Mouse (Mus musculus) G1E (cell line): Measurements from ENCODE around the gene Gna11.

Experiments used
- CTCF ChIP-seq: IDR thresholded peaks from 2 replicates; pipeline ENCODE4 v1.5.1; 2012; ENCODE audit warnings: low read depth, low read length, inconsistent platforms, mixed read lengths
- GATA1 ChIP-seq: IDR thresholded peaks from 2 replicates; pipeline ENCODE4 v1.6.1; 2012; ENCODE audit warnings: borderline replicate concordance, low read length, inconsistent platforms, mixed read lengths
- GATA2 ChIP-seq: IDR thresholded peaks from 2 replicates; pipeline ENCODE4 v1.6.1; 2012; ENCODE audit warnings: low read depth, low read length, inconsistent platforms, borderline replicate concordance
- POLR2AphosphoS5 ChIP-seq: IDR thresholded peaks from 2 replicates; pipeline ENCODE4 v1.6.1; 2012; ENCODE audit warnings: low read depth, low read length, inconsistent platforms; ENCODE audit not compliant: insufficient replicate concordance
- TAL1 ChIP-seq: conservative IDR thresholded peaks from 2 replicates; pipeline ENCODE4 v1.6.1; 2012; ENCODE audit warnings: low read depth, low read length, inconsistent platforms, mixed read lengths

DNA sequence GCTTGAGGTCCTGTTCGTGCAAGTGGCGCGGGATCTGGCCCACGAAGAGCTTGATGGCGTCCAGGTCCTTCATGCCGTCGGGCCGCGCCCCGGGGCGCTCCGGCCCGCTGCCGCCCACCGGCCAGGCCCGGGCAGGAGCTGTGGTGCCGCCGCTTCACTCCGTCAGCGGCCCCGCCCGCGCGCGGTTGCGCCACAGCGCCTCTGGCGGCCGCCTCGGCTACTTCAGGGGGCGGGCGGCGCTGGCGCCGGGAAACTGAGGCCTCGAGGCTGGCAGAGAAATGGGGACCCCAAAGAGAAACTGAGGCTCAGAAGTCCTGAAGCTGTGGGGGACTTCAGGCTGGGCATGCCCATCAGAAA, 62.5 kb downstream of the Gna11 start, which contains the start of gene Celf5:
- TF ChIP-seq CTCF = peak; percentile 43
- TF ChIP-seq GATA1 = no peak
- no peak for TF ChIP-seq TAL1
- no peak for TF ChIP-seq POLR2AphosphoS5
- no peak for TF ChIP-seq GATA2
